Mouse (Mus musculus) midbrain, embryonic 13.5 days (tissue): ENCODE measurements around the gene Espl1. TPM values are rescaled to one million over a fixed set of nuclear protein-coding genes. Genes with fewer than 3 reads are reported as not detected.

Source experiments
- ATAC-seq: fragments of 200-750 bp; cut with Nextera tagmentation; 2 replicates; pipeline ENCODE4 v1.8.0; 2017; ENCODE audit warnings: mild to moderate bottlenecking, moderate TSS enrichment, moderate library complexity
- H3K27ac ChIP-seq: fragments of 300-500 bp; sonication (generic); 2 replicates; pipeline ENCODE4 v1.5.1; 2015; ENCODE audit warnings: inconsistent platforms, mild to moderate bottlenecking, moderate library complexity
- H3K27me3 ChIP-seq: fragments of 300-500 bp; sonication (generic); 2 replicates; pipeline ENCODE4 v1.6.1; 2015; ENCODE audit warnings: mild to moderate bottlenecking, inconsistent platforms
- H3K36me3 ChIP-seq: fragments of 300-500 bp; sonication (generic); 2 replicates; pipeline ENCODE4 v1.6.1; 2015; ENCODE audit warnings: mild to moderate bottlenecking, inconsistent platforms
- H3K4me1 ChIP-seq: fragments of 300-500 bp; sonication (generic); replicated peaks from 2 replicates; pipeline ENCODE4 v1.6.1; 2015; ENCODE audit warnings: inconsistent platforms
- H3K4me2 ChIP-seq: fragments of 300-500 bp; sonication (generic); replicated peaks from 2 replicates; pipeline ENCODE4 v1.6.1; 2015; ENCODE audit warnings: moderate library complexity, mild to moderate bottlenecking, inconsistent platforms
- H3K4me3 ChIP-seq: fragments of 300-500 bp; sonication (generic); replicated peaks from 2 replicates; pipeline ENCODE4 v1.5.1; 2015; ENCODE audit warnings: mild to moderate bottlenecking, inconsistent platforms
- H3K9ac ChIP-seq: fragments of 300-500 bp; sonication (generic); replicated peaks from 2 replicates; pipeline ENCODE4 v1.6.1; 2015; ENCODE audit warnings: mild to moderate bottlenecking, inconsistent platforms
- H3K9me3 ChIP-seq: fragments of 300-500 bp; sonication (generic); 2 replicates; pipeline ENCODE4 v1.6.1; 2016; ENCODE audit warnings: mild to moderate bottlenecking, inconsistent platforms
- WGBS: fragments of 180-500 bp; shearing (Covaris S2); methylation state at CpG from one replicate; pipeline ENCODE4 v1.1.7; 2015; 5-methylcytosine and 5-hydroxymethylcytosine counted together
- polyA plus RNA-seq: library from polyadenylated mRNA; unstranded; fragments of >200 nt; fragmentation: Nextera tagmentation; extraction: Ambion mirVana; gene quantifications from 2 replicates; pipeline ENCODE4 v1.2.1, GENCODE M21; 2015

Espl1 gene
- polyA plus RNA-seq, 1 experiment from 2014 or later, result 11.0 TPM

GRCm38 (mm10) chr15:102366238-102366637, 70.2 kb downstream of the Espl1 start:
- Histone ChIP-seq H3K4me3 (peak overlapping the region; percentile 30), H3K27ac (no peak overlapping the region), H3K9me3 (no peaks in the 10 kb centered on the region)

GRCm38 (mm10) chr15:102366733-102367344, 70.8 kb downstream of the Espl1 start, which contains the start of gene Sp7:
Gene Sp7 (minus strand): TSS chr15:102367182.
- Histone ChIP-seq H3K27me3 (peaks cover 65% of the 10 kb centered on the region), H3K36me3 (no peaks in the 10 kb centered on the region), H3K9me3 (no peaks in the 10 kb centered on the region), H3K4me2 (peak within 1 kb of the TSS; percentile 54), H3K9ac (peak within 1 kb of the TSS; percentile 52), H3K4me1 (peaks cover 26% of the 10 kb centered on the region), H3K4me3 (peak within 1 kb of the TSS; percentile 30), H3K27ac (no peak within 1 kb of the TSS)
- ATAC-seq, result peak; percentile 21; the same call in 1 of the 2 replicates
- 6% methylated on average over 15 of the region's 15 CpGs for WGBS

More at GRCm38 (mm10) chr15:102366238-102366637, 70.2 kb downstream of the Espl1 start:
- peaks cover 26% of the 10 kb centered on the region for H3K4me1 ChIP-seq
- peak overlapping the region; percentile 52 for H3K9ac ChIP-seq
- ATAC-seq, result no peak; the same call in 1 of the 2 replicates
- no peaks in the 10 kb centered on the region for H3K36me3 ChIP-seq
- H3K4me2 ChIP-seq, result peak overlapping the region; percentile 54
- peaks cover 60% of the 10 kb centered on the region for H3K27me3 ChIP-seq
- WGBS, result 1% methylated on average over 7 of the region's 7 CpGs

- ATAC-seq, result no peak
These were observed 73.9 kb downstream of the Espl1 start for GRCm38 (mm10) chr15:102369972-102370371.

GRCm38 (mm10) chr15:102370727-102371126, 74.7 kb downstream of the Espl1 start:
- no peak overlapping the region for H3K4me2 ChIP-seq
- 10% methylated on average over 10 of the region's 10 CpGs for WGBS
- no peaks in the 10 kb centered on the region for H3K9me3 ChIP-seq
- H3K27ac ChIP-seq, result no peak overlapping the region
- no peak for ATAC-seq
- no peaks in the 10 kb centered on the region for H3K36me3 ChIP-seq
- H3K9ac ChIP-seq, result no peak overlapping the region
- peaks cover 20% of the 10 kb centered on the region for H3K4me1 ChIP-seq
- no peak overlapping the region for H3K4me3 ChIP-seq
- peaks cover 40% of the 10 kb centered on the region for H3K27me3 ChIP-seq

More at GRCm38 (mm10) chr15:102369972-102370371, 73.9 kb downstream of the Espl1 start:
- 10% methylated on average over 13 of the region's 13 CpGs for WGBS
- H3K4me1 ChIP-seq, result peaks cover 20% of the 10 kb centered on the region
- H3K36me3 ChIP-seq, result no peaks in the 10 kb centered on the region
- H3K4me3 ChIP-seq, result no peak overlapping the region
- peaks cover 42% of the 10 kb centered on the region for H3K27me3 ChIP-seq
- H3K27ac ChIP-seq, result no peak overlapping the region
- no peaks in the 10 kb centered on the region for H3K9me3 ChIP-seq
- H3K4me2 ChIP-seq, result no peak overlapping the region
- H3K9ac ChIP-seq, result no peak overlapping the region

Other genes starting within 250 kb of the Espl1 start
- 89.9 and 91.2 TPM in 2 replicates for gene Eif4b, start 222.5 kb upstream of the Espl1 start, polyA plus RNA-seq
- gene Tns2, start 195.9 kb upstream of the Espl1 start, polyA plus RNA-seq, result 6.1 and 6.9 TPM in 2 replicates
- gene Spryd3, start 160.0 kb upstream of the Espl1 start, polyA plus RNA-seq, result 38.0 and 38.5 TPM in 2 replicates
- 0.72 and 0.81 TPM in 2 replicates for gene Igfbp6, start 151.9 kb upstream of the Espl1 start, polyA plus RNA-seq
- not detected in 2 replicates for gene Soat2, start 145.7 kb upstream of the Espl1 start, polyA plus RNA-seq
- 81.1 and 83.0 TPM in 2 replicates for gene Zfp740, start 93.0 kb upstream of the Espl1 start, polyA plus RNA-seq
- 37.9 and 40.2 TPM in 2 replicates for gene Csad, start 91.5 kb upstream of the Espl1 start, polyA plus RNA-seq
- 0.71 and 0.82 TPM in 2 replicates for gene Itgb7, start 64.3 kb upstream of the Espl1 start, polyA plus RNA-seq
- gene Rarg, start 38.7 kb upstream of the Espl1 start, polyA plus RNA-seq, result 2.7 and 3.4 TPM in 2 replicates
- gene Gm9918, start 25.7 kb upstream of the Espl1 start, polyA plus RNA-seq, result 0.07 and 0.12 TPM in 2 replicates
- gene Mfsd5, start 16.8 kb upstream of the Espl1 start, polyA plus RNA-seq, result 50.8 and 53.4 TPM in 2 replicates
- gene Pfdn5, start 29.9 kb downstream of the Espl1 start, polyA plus RNA-seq, result 472 and 474 TPM in 2 replicates
- gene Myg1, start 35.4 kb downstream of the Espl1 start, polyA plus RNA-seq, result 93.8 and 105 TPM in 2 replicates
- gene Aaas, start 54.5 kb downstream of the Espl1 start, polyA plus RNA-seq, result 41.4 and 44.1 TPM in 2 replicates
- 0.14 and 0.28 TPM in 2 replicates for gene Sp7, start 70.9 kb downstream of the Espl1 start, polyA plus RNA-seq
- 5.6 TPM in 2 replicates for gene Sp1, start 109.9 kb downstream of the Espl1 start, polyA plus RNA-seq
- 0.30 and 0.74 TPM in 2 replicates for gene Amhr2, start 149.1 kb downstream of the Espl1 start, polyA plus RNA-seq
- 113 and 119 TPM in 2 replicates for gene Prr13, start 162.8 kb downstream of the Espl1 start, polyA plus RNA-seq
- gene Pcbp2, start 174.3 kb downstream of the Espl1 start, polyA plus RNA-seq, result 164 and 166 TPM in 2 replicates
- gene Gm10337, start 207.5 kb downstream of the Espl1 start, polyA plus RNA-seq, result 4.5 and 16.7 TPM in 2 replicates
- gene Map3k12, start 220.8 kb downstream of the Espl1 start, polyA plus RNA-seq, result 47.9 and 53.9 TPM in 2 replicates
- gene Tarbp2, start 221.9 kb downstream of the Espl1 start, polyA plus RNA-seq, result 98.2 and 101 TPM in 2 replicates
- gene Npff, start 228.7 kb downstream of the Espl1 start, polyA plus RNA-seq, result 2.9 and 5.0 TPM in 2 replicates